Mouse (Mus musculus): Measurements from ENCODE around the gene Tut4.

Tut4 gene

GRCm38 (mm10) chr4:108459231-108460155, at the start of gene Tut4:
Gene Tut4, plus strand, starts transcription at chr4:108459426.
- DNase-seq (ENCODE audit: low spot score), result peak; percentile 52

- no peak for DNase-seq (ENCODE audit: low spot score)
Measured at GRCm38 (mm10) chr4:108424587-108424986, 34.6 kb upstream of the Tut4 start.

GRCm38 (mm10) chr4:108427719-108428340, 31.4 kb upstream of the Tut4 start:
- DNase-seq (ENCODE audit: low spot score), result no peak

DNA sequence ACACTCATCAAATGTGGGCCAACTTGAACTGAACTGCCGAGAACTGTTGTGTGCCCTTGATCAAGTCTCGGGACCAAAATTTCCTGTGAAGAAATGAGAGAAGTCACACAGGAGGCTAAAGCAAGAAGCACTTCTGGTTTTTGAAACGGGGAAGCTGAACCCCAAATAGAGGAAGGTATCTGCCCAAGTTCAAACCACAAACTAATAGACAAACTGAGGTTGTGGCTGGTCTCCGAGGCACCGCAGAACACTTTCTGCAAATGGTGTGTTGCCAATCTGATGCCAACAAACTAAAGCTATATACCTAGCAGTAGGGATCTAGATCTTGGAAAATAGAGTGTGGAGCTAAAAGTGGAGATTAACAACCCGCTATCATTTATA, 30.9 kb upstream of the Tut4 start:
- no peak for DNase-seq (ENCODE audit: low spot score)

- DNase-seq (ENCODE audit: low spot score), result no peak
Measured at GRCm38 (mm10) chr4:108430656-108431560, 28.3 kb upstream of the Tut4 start.

DNA sequence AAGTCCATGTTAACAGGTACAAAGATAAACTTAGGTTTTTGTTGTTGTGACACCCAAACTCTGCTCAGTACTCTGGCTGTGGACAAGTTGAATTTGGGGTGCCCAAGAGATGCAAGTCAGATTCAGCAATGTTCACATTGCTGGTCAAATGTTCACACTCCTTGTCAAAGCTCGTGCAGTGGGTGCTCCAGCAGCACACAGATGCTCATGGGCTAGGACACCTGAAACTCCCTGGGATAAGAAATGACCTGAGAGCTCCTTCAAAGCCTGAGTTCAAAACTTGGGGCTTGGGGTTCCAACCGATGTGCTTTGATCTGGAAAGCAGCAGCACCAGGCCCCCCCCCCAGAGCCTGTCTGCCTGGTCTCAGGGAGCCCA, 27.7 kb upstream of the Tut4 start:
- DNase-seq (ENCODE audit: low spot score), result no peak

GRCm38 (mm10) chr4:108433341-108433740, 25.9 kb upstream of the Tut4 start:
- DNase-seq (ENCODE audit: low spot score), result no peak

- DNase-seq (ENCODE audit: low spot score), result no peak
Measured at GRCm38 (mm10) chr4:108434221-108434620, 25.0 kb upstream of the Tut4 start.

DNA sequence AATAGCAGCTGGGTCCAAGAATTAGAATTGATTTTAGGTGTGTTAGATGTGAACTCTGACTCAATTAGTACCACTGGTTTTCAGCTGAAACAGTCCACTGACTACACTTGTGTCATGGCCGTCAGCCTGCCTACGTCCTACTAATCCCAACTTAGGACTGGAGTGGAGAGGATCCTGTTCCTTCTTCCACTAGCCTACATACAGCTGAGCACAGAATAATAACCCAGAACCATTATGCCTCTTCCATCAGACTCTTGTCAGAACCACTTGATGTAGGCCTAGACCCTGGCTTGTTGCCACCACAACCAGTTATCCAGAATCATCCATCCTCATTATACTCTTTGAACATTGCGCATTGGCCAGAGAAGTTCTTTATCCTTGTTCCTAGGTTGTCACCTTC, 24.4 kb upstream of the Tut4 start:
- DNase-seq (ENCODE audit: low spot score), result no peak

GRCm38 (mm10) chr4:108435646-108436045, 23.6 kb upstream of the Tut4 start:
- DNase-seq (ENCODE audit: low spot score), result no peak

GRCm38 (mm10) chr4:108436225-108436624, 23.0 kb upstream of the Tut4 start:
- no peak for DNase-seq (ENCODE audit: low spot score)

- no peak for DNase-seq (ENCODE audit: low spot score)
Measured at GRCm38 (mm10) chr4:108438082-108438840, 21.0 kb upstream of the Tut4 start.

DNA sequence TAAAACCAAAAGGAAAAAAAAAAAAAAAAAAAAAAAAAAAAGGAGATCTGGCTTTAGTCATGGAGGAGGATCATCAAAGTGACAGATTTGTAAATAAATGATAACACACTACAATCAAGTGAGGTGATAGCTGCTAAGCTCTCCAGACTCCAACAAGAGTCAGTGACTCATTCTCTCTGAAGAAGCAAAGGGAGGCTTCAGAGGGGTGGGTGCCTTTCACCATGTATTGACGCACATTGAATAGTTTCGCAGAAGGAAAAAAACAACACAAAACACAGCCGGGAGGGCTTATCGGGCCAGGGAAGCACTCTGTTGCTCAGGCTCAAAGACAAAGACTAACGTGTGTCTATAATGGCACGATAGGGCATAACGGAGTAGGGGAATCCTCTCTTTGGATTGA, 11.1 kb upstream of the Tut4 start:
- DNase-seq (ENCODE audit: low spot score), result no peak

DNA sequence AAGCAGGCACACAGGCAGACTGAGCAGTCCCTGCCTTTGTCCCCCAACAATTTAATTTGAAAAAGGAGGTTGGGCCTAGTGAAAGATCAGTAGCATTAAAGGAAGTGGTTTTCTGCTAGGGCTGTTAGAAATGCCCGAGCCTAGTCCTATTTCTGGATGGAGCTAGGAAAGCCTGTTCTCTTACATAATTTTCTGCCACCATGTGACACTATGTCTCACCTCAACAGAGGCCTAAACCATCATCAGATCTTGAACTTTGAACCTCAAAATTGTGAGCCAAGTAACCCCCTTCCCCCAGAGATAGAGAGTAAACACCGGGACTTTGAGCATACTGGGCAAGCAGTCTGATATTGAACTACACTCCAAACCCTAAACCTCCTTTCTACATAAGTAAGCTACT, 3.2 kb upstream of the Tut4 start:
- DNase-seq (ENCODE audit: low spot score), result no peak

GRCm38 (mm10) chr4:108458201-108458741, 955 bp upstream of the Tut4 start:
- peak; percentile 12 for DNase-seq (ENCODE audit: low spot score)

- peak; percentile 64 for DNase-seq (ENCODE audit: low spot score)
Measured at GRCm38 (mm10) chr4:108460156-108460923, 1.1 kb downstream of the Tut4 start.

- DNase-seq (ENCODE audit: low spot score), result no peak
Measured at GRCm38 (mm10) chr4:108461262-108461903, 2.2 kb downstream of the Tut4 start.

DNA sequence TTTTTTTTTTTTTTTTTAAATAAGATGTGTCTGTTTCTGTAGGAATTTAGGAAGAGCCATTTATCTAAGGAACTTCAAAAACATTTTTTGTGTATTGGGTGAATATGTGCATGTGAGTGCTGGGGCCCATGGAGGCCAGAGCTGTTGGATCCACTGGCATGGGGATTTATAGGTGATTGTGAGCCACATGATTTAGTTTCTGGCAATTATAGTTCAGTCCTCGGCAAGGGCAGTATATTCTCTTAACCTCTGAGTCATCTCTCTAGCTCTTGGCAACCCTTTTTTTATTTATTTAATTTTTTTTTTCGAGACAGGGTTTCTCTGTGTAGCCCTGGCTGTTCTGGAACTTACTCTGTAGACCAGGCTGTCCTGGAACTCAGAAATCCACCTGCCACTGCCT, 14.4 kb downstream of the Tut4 start:
- DNase-seq (ENCODE audit: low spot score), result no peak

DNA sequence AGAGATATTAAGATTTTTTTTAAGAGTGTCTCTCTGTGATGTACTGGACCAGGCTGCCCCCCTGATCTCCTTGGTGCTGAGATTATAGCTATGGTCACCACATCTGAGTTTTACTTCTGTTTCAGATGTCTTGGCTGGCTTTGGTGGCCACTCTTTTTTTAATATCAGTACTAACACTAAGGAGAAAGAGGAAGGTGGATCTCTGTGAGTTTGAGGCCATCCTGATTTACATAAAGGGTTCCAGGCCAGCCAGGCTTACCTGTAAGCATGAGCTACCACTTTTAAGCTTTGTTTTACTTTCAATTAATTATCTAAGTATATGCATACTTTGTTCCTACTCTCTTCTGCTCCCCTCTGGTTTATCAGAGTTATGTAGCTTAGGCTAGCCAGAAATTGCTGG, 23.6 kb downstream of the Tut4 start:
- DNase-seq (ENCODE audit: low spot score), result no peak

GRCm38 (mm10) chr4:108484230-108484629, 25.0 kb downstream of the Tut4 start:
- no peak for DNase-seq (ENCODE audit: low spot score)
